Mouse (Mus musculus) kidney, adult 18-20 months (tissue): Measurements from ENCODE around the gene Gm17027.
A peak's percentile ranks its signal among the peaks of the same experiment; 100 is the strongest.
"Not testable (repeated sequence)": the region's sequence is repeated elsewhere in the genome, so short reads cannot be mapped to it uniquely, and the experiment has no call there.

ENCODE experiments used
- DNase-seq: peaks from one replicate; pipeline ENCODE4 v3.0.0; 2021

The Gm17027 gene

GRCm38 (mm10) chr14:42162522-42162921, at the start of gene Gm17027:
Gene Gm17027 (minus strand): TSS chr14:42162622.
- DNase-seq = not testable (repeated sequence)

GRCm38 (mm10) chr14:42190691-42191090, 28.3 kb upstream of the Gm17027 start, which contains the start of gene Gm3573:
Gene Gm3573 (minus strand): TSS chr14:42190791.
- DNase-seq = not testable (repeated sequence)

- not testable (repeated sequence) for DNase-seq
Observed at GRCm38 (mm10) chr14:42183936-42184335, 21.5 kb upstream of the Gm17027 start.

DNA sequence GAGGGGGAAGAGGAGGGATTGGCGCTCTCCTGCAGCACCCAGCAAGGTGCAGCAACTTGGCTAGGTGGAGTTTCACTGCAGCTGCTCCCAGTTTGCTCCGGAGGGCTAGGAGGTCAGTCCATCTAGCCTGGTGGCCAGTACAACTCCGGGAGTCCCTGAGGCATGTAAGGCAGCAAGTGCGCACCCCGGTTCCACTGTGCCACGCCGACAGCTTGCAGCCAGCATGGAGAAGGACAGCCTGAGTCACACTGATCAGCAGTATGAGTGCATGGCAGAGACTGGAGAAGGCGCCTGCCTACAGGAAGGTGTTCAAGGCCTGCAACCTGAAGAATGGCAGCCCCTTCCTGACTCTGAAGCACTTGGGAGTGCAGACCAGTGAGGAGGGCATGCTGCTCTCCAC, 27.9 kb downstream of the Gm17027 start:
- DNase-seq = peak; percentile 2

DNA sequence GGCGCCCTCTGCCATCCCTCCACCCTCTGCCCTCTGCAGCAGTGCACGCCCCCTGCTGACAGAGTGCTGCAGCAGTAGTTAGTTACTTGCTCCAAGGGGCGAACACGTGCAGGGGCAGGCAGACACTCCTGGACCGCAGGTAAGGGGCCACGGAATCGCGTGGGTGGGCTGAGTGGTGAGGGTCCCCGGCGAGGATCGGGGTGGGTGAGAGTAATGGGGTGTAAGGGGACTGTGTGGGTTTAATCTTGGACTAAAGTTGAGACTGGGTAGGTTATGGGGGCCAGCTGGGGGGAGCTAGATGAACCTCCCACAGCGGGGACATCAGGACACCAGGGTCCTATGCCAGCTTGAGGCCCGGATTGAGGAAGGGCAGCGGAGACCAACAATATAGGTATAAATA, 28.6 kb downstream of the Gm17027 start:
- DNase-seq = peak; percentile 2

GRCm38 (mm10) chr14:42117269-42117668, 45.2 kb downstream of the Gm17027 start, which contains the start of gene Gm7951:
Gene Gm7951 (minus strand): TSS chr14:42117369.
- DNase-seq = not testable (repeated sequence)
